Mouse (Mus musculus) G1E-ER4 (cell line): ENCODE data around the gene Gipc3. TPM values are rescaled to one million over a fixed set of nuclear protein-coding genes. Genes with fewer than 3 reads are reported as not detected.

ENCODE experiments used
- GATA1 ChIP-seq: IDR thresholded peaks from one replicate; pipeline ENCODE4 v1.8.0; 2012; ENCODE audit warnings: low read length, inconsistent platforms
- polyA plus RNA-seq: library from polyadenylated mRNA; stranded (reverse); fragments of >175 nt; gene quantifications from 2 replicates; pipeline ENCODE4 v1.2.3, GENCODE M21; 2012

Gene Gipc3
- polyA plus RNA-seq, 1 experiment: not detected

GRCm38 (mm10) chr10:81358841-81359240 lies 15.8 kb upstream of the Gipc3 start:
- no peak for TF ChIP-seq GATA1

- TF ChIP-seq GATA1: no peak
Measured at GRCm38 (mm10) chr10:81358209-81358608, 15.1 kb upstream of the Gipc3 start.

- TF ChIP-seq GATA1: no peak
Measured at GRCm38 (mm10) chr10:81356991-81357844, 14.2 kb upstream of the Gipc3 start, which contains the start of gene Mfsd12. TSS of gene Mfsd12 (plus strand) at chr10:81357491.

- no peak for TF ChIP-seq GATA1
Measured at GRCm38 (mm10) chr10:81356352-81356990, 13.4 kb upstream of the Gipc3 start.

- TF ChIP-seq GATA1: no peak
Measured at GRCm38 (mm10) chr10:81355533-81355932, 12.5 kb upstream of the Gipc3 start.

- TF ChIP-seq GATA1: no peak
Measured at GRCm38 (mm10) chr10:81354738-81355477, 11.8 kb upstream of the Gipc3 start.

- TF ChIP-seq GATA1: no peak
Measured at GRCm38 (mm10) chr10:81351678-81352291, 8.7 kb upstream of the Gipc3 start.

GRCm38 (mm10) chr10:81350351-81351063 lies 7.4 kb upstream of the Gipc3 start, which contains the start of gene Hmg20b:
TSS of gene Hmg20b (minus strand) at chr10:81350480.
- no peak for TF ChIP-seq GATA1

- no peak for TF ChIP-seq GATA1
Measured at GRCm38 (mm10) chr10:81349961-81350350, 6.9 kb upstream of the Gipc3 start.

GRCm38 (mm10) chr10:81349146-81349545 lies 6.1 kb upstream of the Gipc3 start:
- no peak for TF ChIP-seq GATA1

GRCm38 (mm10) chr10:81346453-81347067 lies 3.5 kb upstream of the Gipc3 start:
- TF ChIP-seq GATA1: no peak

- TF ChIP-seq GATA1: no peak
Measured at GRCm38 (mm10) chr10:81345162-81345534, 2.1 kb upstream of the Gipc3 start.

- no peak for TF ChIP-seq GATA1
Measured at GRCm38 (mm10) chr10:81344421-81345161, 1.5 kb upstream of the Gipc3 start.
